Mouse (Mus musculus) lung, embryonic 16.5 days (tissue): ENCODE measurements around the gene Rfc4. TPM values are rescaled to one million over a fixed set of nuclear protein-coding genes. Genes with fewer than 3 reads are reported as not detected.
"Not testable (repeated sequence)": the region's sequence is repeated elsewhere in the genome, so short reads cannot be mapped to it uniquely, and the experiment has no call there.

ENCODE experiments used
- ATAC-seq: fragments of 200-750 bp; cut with Nextera tagmentation; 2 replicates; pipeline ENCODE4 v1.8.0; 2017; ENCODE audit warnings: low read depth, mild to moderate bottlenecking, moderate library complexity
- H3K27ac ChIP-seq: fragments of 300-500 bp; sonication (generic); 2 replicates; pipeline ENCODE4 v1.5.1; 2014; ENCODE audit warnings: mild to moderate bottlenecking, control low read depth, low read length
- H3K27me3 ChIP-seq: fragments of 300-500 bp; sonication (generic); 2 replicates; pipeline ENCODE4 v1.6.1; 2014; ENCODE audit warnings: low read depth, low read length, mixed read lengths; ENCODE audit not compliant: control insufficient read depth, insufficient read depth
- H3K36me3 ChIP-seq: fragments of 300-500 bp; sonication (generic); 2 replicates; pipeline ENCODE4 v1.6.1; 2014; ENCODE audit warnings: low read length; ENCODE audit not compliant: control insufficient read depth, insufficient read depth
- H3K4me1 ChIP-seq: fragments of 300-500 bp; sonication (generic); replicated peaks from 2 replicates; pipeline ENCODE4 v1.6.1; 2014; ENCODE audit warnings: low read length, mixed read lengths; ENCODE audit not compliant: control insufficient read depth, insufficient read depth
- H3K4me2 ChIP-seq: fragments of 300-500 bp; sonication (generic); 2 replicates; pipeline ENCODE4 v1.6.1; 2014; ENCODE audit warnings: low read depth, low read length, control low read depth
- H3K4me3 ChIP-seq: fragments of 300-500 bp; sonication (generic); 2 replicates; pipeline ENCODE4 v1.5.1; 2014; ENCODE audit warnings: mild to moderate bottlenecking, low read length, control low read depth
- H3K9ac ChIP-seq: fragments of 300-500 bp; sonication (generic); 2 replicates; pipeline ENCODE4 v1.6.1; 2014; ENCODE audit warnings: low read length, control low read depth
- H3K9me3 ChIP-seq: fragments of 300-500 bp; sonication (generic); 2 replicates; pipeline ENCODE4 v1.6.1; 2016; ENCODE audit warnings: low read length; ENCODE audit not compliant: control insufficient read depth
- WGBS: fragments of 180-500 bp; shearing (Covaris S2); extraction: QIAGEN DNeasy Blood & Tissue Kit; methylation state at CpG from one replicate; pipeline ENCODE4 v1.1.7; 2014; 5-methylcytosine and 5-hydroxymethylcytosine counted together
- polyA plus RNA-seq: library from polyadenylated mRNA; unstranded; fragments of >200 nt; fragmentation: Nextera tagmentation; extraction: Ambion mirVana; gene quantifications from 2 replicates; pipeline ENCODE4 v1.2.1, GENCODE M21; 2015

Gene Rfc4
- polyA plus RNA-seq, 1 experiment from 2014 or later, result 123 TPM

GRCm38 (mm10) chr16:23100099-23100575, 27.4 kb downstream of the Rfc4 start:
- Histone ChIP-seq H3K9me3 (no peaks in the 10 kb centered on the region), H3K4me2 (peak overlapping the region; percentile 64), H3K27ac (no peak overlapping the region), H3K4me1 (peaks cover 11% of the 10 kb centered on the region; the same call in 1 of the 2 replicates), H3K9ac (peak overlapping the region; percentile 65), H3K4me3 (peak overlapping the region; percentile 44), H3K36me3 (no peaks in the 10 kb centered on the region), H3K27me3 (no peaks in the 10 kb centered on the region)
- WGBS, result 2% methylated on average over 9 of the region's 9 CpGs
- ATAC-seq, result peak; percentile 73

- ATAC-seq, result no peak
Measured at GRCm38 (mm10) chr16:23099632-23100031, 27.9 kb downstream of the Rfc4 start.

DNA sequence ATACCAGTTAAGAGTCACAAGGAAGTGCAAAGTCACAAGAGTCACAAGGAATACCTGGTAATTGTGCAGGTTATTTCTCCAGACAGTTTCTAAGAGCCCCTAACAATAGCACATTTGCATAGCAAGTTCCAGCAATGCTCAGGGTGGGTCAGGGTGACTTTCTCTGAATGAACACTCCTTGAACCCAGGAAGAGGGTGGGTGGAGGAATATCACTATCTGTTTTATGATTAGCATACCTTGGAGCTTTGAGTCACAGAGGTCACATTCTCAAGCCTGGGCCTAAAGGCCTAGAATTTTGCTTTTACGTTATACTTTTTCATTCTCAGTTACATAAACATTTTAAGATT, 29.5 kb downstream of the Rfc4 start:
- not testable (repeated sequence) for H3K9ac ChIP-seq, H3K27me3 ChIP-seq, ATAC-seq, H3K36me3 ChIP-seq, H3K4me2 ChIP-seq, H3K4me3 ChIP-seq, H3K9me3 ChIP-seq, H3K27ac ChIP-seq
- WGBS, result 88% methylated on average over 1 of the region's 1 CpGs
- H3K4me1 ChIP-seq, result peaks cover 11% of the 10 kb centered on the region; the same call in 1 of the 2 replicates

More at GRCm38 (mm10) chr16:23099632-23100031, 27.9 kb downstream of the Rfc4 start:
- no peaks in the 10 kb centered on the region for H3K9me3 ChIP-seq
- H3K36me3 ChIP-seq, result no peaks in the 10 kb centered on the region
- peak overlapping the region; percentile 65 for H3K9ac ChIP-seq
- H3K4me1 ChIP-seq, result peaks cover 11% of the 10 kb centered on the region; the same call in 1 of the 2 replicates
- H3K27ac ChIP-seq, result no peak overlapping the region
- no peaks in the 10 kb centered on the region for H3K27me3 ChIP-seq
- 16% methylated on average over 12 of the region's 12 CpGs for WGBS
- H3K4me2 ChIP-seq, result peak overlapping the region; percentile 64
- peak overlapping the region; percentile 44 for H3K4me3 ChIP-seq

GRCm38 (mm10) chr16:23097290-23098104, 30.0 kb downstream of the Rfc4 start:
- H3K4me2 ChIP-seq, ATAC-seq, H3K27ac ChIP-seq, H3K4me3 ChIP-seq, H3K9ac ChIP-seq, H3K36me3 ChIP-seq, H3K27me3 ChIP-seq, H3K9me3 ChIP-seq: not testable (repeated sequence)
- WGBS, result 79% methylated on average over 8 of the region's 8 CpGs
- peaks cover 11% of the 10 kb centered on the region; the same call in 1 of the 2 replicates for H3K4me1 ChIP-seq

DNA sequence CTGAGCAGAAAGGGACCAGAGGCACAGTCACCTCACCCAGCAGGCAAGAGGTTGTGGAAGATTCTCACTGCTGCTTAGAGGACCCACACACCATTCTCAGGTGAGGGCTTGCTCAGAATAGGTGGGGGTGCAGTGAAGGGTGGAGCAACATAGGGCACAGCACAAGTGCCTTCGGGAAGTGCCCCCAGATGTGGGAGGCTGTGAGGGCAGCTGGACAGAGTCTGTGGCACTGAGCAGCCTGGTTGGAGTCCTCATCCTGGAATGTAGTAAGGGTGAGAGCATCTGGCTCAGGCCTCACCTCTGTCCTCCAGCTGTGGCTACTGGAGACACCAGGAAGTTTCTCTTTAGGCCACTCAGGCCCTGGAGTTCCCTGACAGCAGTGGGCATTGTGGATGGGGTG, 30.7 kb downstream of the Rfc4 start:
- not testable (repeated sequence) for ATAC-seq, H3K27me3 ChIP-seq, H3K36me3 ChIP-seq, H3K4me3 ChIP-seq, H3K27ac ChIP-seq, H3K4me2 ChIP-seq, H3K9ac ChIP-seq, H3K9me3 ChIP-seq
- WGBS, result 88% methylated on average over 1 of the region's 1 CpGs
- H3K4me1 ChIP-seq, result peaks cover 11% of the 10 kb centered on the region; the same call in 1 of the 2 replicates

- 87% methylated on average over 5 of the region's 5 CpGs for WGBS
- H3K4me1 ChIP-seq, ATAC-seq, H3K36me3 ChIP-seq, H3K4me3 ChIP-seq, H3K4me2 ChIP-seq, H3K27ac ChIP-seq, H3K9me3 ChIP-seq, H3K27me3 ChIP-seq, H3K9ac ChIP-seq: not testable (repeated sequence)
Measured at GRCm38 (mm10) chr16:23095581-23095980, 32.0 kb downstream of the Rfc4 start.

DNA sequence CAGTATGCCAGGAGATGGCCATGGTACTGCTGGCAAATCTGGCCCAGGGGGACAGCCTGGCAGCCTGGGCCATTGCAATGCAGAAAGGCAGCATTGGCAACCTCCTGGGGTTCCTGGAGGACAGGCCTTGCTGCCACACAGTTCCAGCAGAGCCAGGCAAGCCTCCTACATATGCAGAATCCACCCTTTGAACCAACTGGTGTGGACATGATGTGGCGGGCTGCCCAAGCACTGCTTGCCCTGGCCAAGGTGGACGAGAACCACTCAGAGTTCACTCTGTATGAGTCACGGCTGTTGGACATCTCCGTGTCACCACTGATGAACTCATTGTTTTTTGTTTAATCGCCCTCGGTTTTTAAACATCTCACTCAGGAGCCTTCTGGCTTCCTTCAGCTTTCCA, 33.4 kb downstream of the Rfc4 start:
- ATAC-seq, result no peak
- H3K27ac ChIP-seq, result no peak overlapping the region
- no peaks in the 10 kb centered on the region for H3K36me3 ChIP-seq
- H3K9me3 ChIP-seq, result no peaks in the 10 kb centered on the region
- no peak overlapping the region for H3K9ac ChIP-seq
- WGBS, result 83% methylated on average over 6 of the region's 6 CpGs
- H3K4me1 ChIP-seq, result no peaks in the 10 kb centered on the region
- H3K4me3 ChIP-seq, result no peak overlapping the region
- H3K4me2 ChIP-seq, result no peak overlapping the region
- H3K27me3 ChIP-seq, result no peaks in the 10 kb centered on the region

GRCm38 (mm10) chr16:23093321-23093953, 34.1 kb downstream of the Rfc4 start:
- Histone ChIP-seq H3K4me2 (no peak overlapping the region), H3K9me3 (no peaks in the 10 kb centered on the region), H3K27ac (no peak overlapping the region), H3K9ac (no peak overlapping the region), H3K4me3 (no peak overlapping the region), H3K4me1 (no peaks in the 10 kb centered on the region), H3K27me3 (no peaks in the 10 kb centered on the region), H3K36me3 (no peaks in the 10 kb centered on the region)
- WGBS, result 70% methylated on average over 13 of the region's 13 CpGs
- no peak for ATAC-seq

GRCm38 (mm10) chr16:23091345-23091744, 36.2 kb downstream of the Rfc4 start:
- not testable (repeated sequence) for H3K36me3 ChIP-seq, H3K27me3 ChIP-seq, H3K9me3 ChIP-seq, H3K4me2 ChIP-seq, H3K4me1 ChIP-seq, H3K9ac ChIP-seq, ATAC-seq, H3K4me3 ChIP-seq, H3K27ac ChIP-seq
